Mouse (Mus musculus): ENCODE results near the gene Mak. TPM values are rescaled to one million over a fixed set of nuclear protein-coding genes. Genes with fewer than 3 reads are reported as not detected.

The Mak gene
- total and polyA plus RNA-seq, 3 experiments: 0.05 TPM; not detected in 2

- DNase-seq (ENCODE audit: low spot score) (peak; percentile 70), ATAC-seq (ENCODE audit: extremely low read depth, insufficient number of reproducible peaks, low FRiP score, poor library complexity, severe bottlenecking) (peak; percentile 38)
- Histone ChIP-seq H3K27me3 (ENCODE audit: insufficient read depth, low read length) (no peaks in the 10 kb centered on the region), H3K4me1 (ENCODE audit: insufficient read depth, low read depth, low read length) (peaks cover 61% of the 10 kb centered on the region), H3K36me3 (replicated peaks) (peaks cover 79% of the 10 kb centered on the region), H3K9me3 (replicated peaks) (no peaks in the 10 kb centered on the region), H3K4me3 (ENCODE audit: low read depth, low read length) (peak overlapping the region; percentile 58; the same call in 1 of the 2 replicates)
- TF ChIP-seq GATA1 (IDR thresholded peaks at IDR 0.05; ENCODE audit: borderline replicate concordance, low read length) (no peak), CTCF (IDR thresholded peaks at IDR 0.05; ENCODE audit: low read depth, low read length) (no peak), POLR2AphosphoS5 (IDR thresholded peaks at IDR 0.05; ENCODE audit: insufficient replicate concordance, low read depth, low read length) (no peak), TAL1 (conservative IDR thresholded peaks at IDR 0.05; ENCODE audit: low read depth, low read length) (peak; percentile 60)
These were observed 59.0 kb downstream of the Mak start for GRCm38 (mm10) chr13:41020494-41020893.

GRCm38 (mm10) chr13:41018756-41019591, 60.5 kb downstream of the Mak start:
- DNase-seq (ENCODE audit: low spot score) (no peak), ATAC-seq (ENCODE audit: extremely low read depth, insufficient number of reproducible peaks, low FRiP score, poor library complexity, severe bottlenecking) (no peak)
- Histone ChIP-seq H3K27me3 (ENCODE audit: insufficient read depth, low read length) (no peaks in the 10 kb centered on the region), H3K4me3 (ENCODE audit: low read depth, low read length) (peak overlapping the region; percentile 67; the same call in 1 of the 2 replicates), H3K4me1 (ENCODE audit: insufficient read depth, low read depth, low read length) (peaks cover 65% of the 10 kb centered on the region), H3K36me3 (replicated peaks) (peaks cover 86% of the 10 kb centered on the region), H3K9me3 (replicated peaks) (no peaks in the 10 kb centered on the region)
- TF ChIP-seq POLR2AphosphoS5 (IDR thresholded peaks at IDR 0.05; ENCODE audit: insufficient replicate concordance, low read depth, low read length) (no peak), TAL1 (conservative IDR thresholded peaks at IDR 0.05; ENCODE audit: low read depth, low read length) (no peak), GATA1 (IDR thresholded peaks at IDR 0.05; ENCODE audit: borderline replicate concordance, low read length) (no peak), CTCF (IDR thresholded peaks at IDR 0.05; ENCODE audit: low read depth, low read length) (no peak), GATA2 (IDR thresholded peaks at IDR 0.05; ENCODE audit: borderline replicate concordance, low read depth, low read length) (no peak)

- Histone ChIP-seq H3K36me3 (replicated peaks) (peaks cover 84% of the 10 kb centered on the region), H3K4me3 (ENCODE audit: low read depth, low read length) (peak overlapping the region; percentile 67; the same call in 1 of the 2 replicates), H3K4me1 (ENCODE audit: insufficient read depth, low read depth, low read length) (peaks cover 66% of the 10 kb centered on the region), H3K27me3 (ENCODE audit: insufficient read depth, low read length) (no peaks in the 10 kb centered on the region), H3K9me3 (replicated peaks) (no peaks in the 10 kb centered on the region)
- ATAC-seq (ENCODE audit: extremely low read depth, insufficient number of reproducible peaks, low FRiP score, poor library complexity, severe bottlenecking): no peak
- no peak for DNase-seq (ENCODE audit: low spot score)
- TF ChIP-seq CTCF (IDR thresholded peaks at IDR 0.05; ENCODE audit: low read depth, low read length): no peak
- TF ChIP-seq GATA2 (IDR thresholded peaks at IDR 0.05; ENCODE audit: borderline replicate concordance, low read depth, low read length): no peak
- no peak for TF ChIP-seq GATA1 (IDR thresholded peaks at IDR 0.05; ENCODE audit: borderline replicate concordance, low read length)
- TF ChIP-seq TAL1 (conservative IDR thresholded peaks at IDR 0.05; ENCODE audit: low read depth, low read length): no peak
- no peak for TF ChIP-seq POLR2AphosphoS5 (IDR thresholded peaks at IDR 0.05; ENCODE audit: insufficient replicate concordance, low read depth, low read length)
These were observed 61.3 kb downstream of the Mak start for GRCm38 (mm10) chr13:41018236-41018635.

GRCm38 (mm10) chr13:41017832-41018231, 61.7 kb downstream of the Mak start:
- peak overlapping the region; percentile 75; the same call in 1 of the 2 replicates for H3K4me3 ChIP-seq (ENCODE audit: low read depth, low read length)
- H3K4me1 ChIP-seq (ENCODE audit: insufficient read depth, low read depth, low read length): peaks cover 70% of the 10 kb centered on the region
- H3K27me3 ChIP-seq (ENCODE audit: insufficient read depth, low read length): no peaks in the 10 kb centered on the region
- TF ChIP-seq POLR2AphosphoS5 (IDR thresholded peaks at IDR 0.05; ENCODE audit: insufficient replicate concordance, low read depth, low read length) (no peak), TAL1 (conservative IDR thresholded peaks at IDR 0.05; ENCODE audit: low read depth, low read length) (peak; percentile 67), CTCF (IDR thresholded peaks at IDR 0.05; ENCODE audit: low read depth, low read length) (no peak)
- DNase-seq (ENCODE audit: low spot score) (no peak), ATAC-seq (ENCODE audit: extremely low read depth, insufficient number of reproducible peaks, low FRiP score, poor library complexity, severe bottlenecking) (peak; percentile 55)
- no peaks in the 10 kb centered on the region for H3K9me3 ChIP-seq (replicated peaks)
- peaks cover 84% of the 10 kb centered on the region for H3K36me3 ChIP-seq (replicated peaks)

GRCm38 (mm10) chr13:41016797-41017405, 62.6 kb downstream of the Mak start:
- Histone ChIP-seq H3K9me3 (replicated peaks) (no peaks in the 10 kb centered on the region), H3K4me1 (ENCODE audit: insufficient read depth, low read depth, low read length) (peaks cover 66% of the 10 kb centered on the region), H3K36me3 (replicated peaks) (peaks cover 84% of the 10 kb centered on the region), H3K27me3 (ENCODE audit: insufficient read depth, low read length) (no peaks in the 10 kb centered on the region), H3K4me3 (ENCODE audit: low read depth, low read length) (peak overlapping the region; percentile 75)
- DNase-seq (ENCODE audit: low spot score): no peak
- TF ChIP-seq CTCF (IDR thresholded peaks at IDR 0.05; ENCODE audit: low read depth, low read length) (no peak), GATA2 (IDR thresholded peaks at IDR 0.05; ENCODE audit: borderline replicate concordance, low read depth, low read length) (no peak), TAL1 (conservative IDR thresholded peaks at IDR 0.05; ENCODE audit: low read depth, low read length) (no peak), POLR2AphosphoS5 (IDR thresholded peaks at IDR 0.05; ENCODE audit: insufficient replicate concordance, low read depth, low read length) (no peak), GATA1 (IDR thresholded peaks at IDR 0.05; ENCODE audit: borderline replicate concordance, low read length) (no peak)
- ATAC-seq (ENCODE audit: extremely low read depth, insufficient number of reproducible peaks, low FRiP score, poor library complexity, severe bottlenecking): no peak

Data from G1E (cell line).